Mouse (Mus musculus) embryo, embryonic 11 days (tissue): ENCODE measurements at regions not wholly inside any gene's neighbourhood (a gene's known extent, or its start where the extent isn't known, plus 50 kb on each side); places are given as distances from the start of the nearest gene placed in this dataset.

ENCODE experiments used
- DNase-seq: peaks from one replicate; pipeline ENCODE4 v3.0.0-alpha.2; 2015

GRCm38 (mm10) chr5:118815783-118816182 lies 255.3 kb downstream of the Med13l start:
- DNase-seq, result no peak

- no peak for DNase-seq
These were observed 257.8 kb downstream of the Med13l start for GRCm38 (mm10) chr5:118818294-118818693.

DNA sequence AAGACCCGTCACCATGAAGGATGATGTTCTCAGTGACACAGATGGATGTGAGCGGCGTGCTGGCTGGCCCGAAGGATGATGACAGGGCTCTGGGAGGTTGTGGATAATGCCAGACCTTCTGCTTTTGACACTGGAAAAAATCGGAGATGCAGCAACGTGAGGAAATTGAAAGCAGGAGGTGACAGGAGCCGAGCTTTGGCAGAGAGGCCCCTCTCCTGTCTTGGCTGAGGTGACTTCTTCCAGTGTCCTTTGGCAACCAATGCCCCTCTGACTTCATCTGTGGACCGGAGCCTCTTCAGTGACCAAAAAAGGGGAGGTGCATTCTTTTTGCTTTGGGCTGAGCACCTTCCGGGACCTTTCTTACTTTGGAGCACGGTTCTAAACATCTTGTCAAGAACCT lies 264.3 kb downstream of the Med13l start:
- DNase-seq, result no peak

DNA sequence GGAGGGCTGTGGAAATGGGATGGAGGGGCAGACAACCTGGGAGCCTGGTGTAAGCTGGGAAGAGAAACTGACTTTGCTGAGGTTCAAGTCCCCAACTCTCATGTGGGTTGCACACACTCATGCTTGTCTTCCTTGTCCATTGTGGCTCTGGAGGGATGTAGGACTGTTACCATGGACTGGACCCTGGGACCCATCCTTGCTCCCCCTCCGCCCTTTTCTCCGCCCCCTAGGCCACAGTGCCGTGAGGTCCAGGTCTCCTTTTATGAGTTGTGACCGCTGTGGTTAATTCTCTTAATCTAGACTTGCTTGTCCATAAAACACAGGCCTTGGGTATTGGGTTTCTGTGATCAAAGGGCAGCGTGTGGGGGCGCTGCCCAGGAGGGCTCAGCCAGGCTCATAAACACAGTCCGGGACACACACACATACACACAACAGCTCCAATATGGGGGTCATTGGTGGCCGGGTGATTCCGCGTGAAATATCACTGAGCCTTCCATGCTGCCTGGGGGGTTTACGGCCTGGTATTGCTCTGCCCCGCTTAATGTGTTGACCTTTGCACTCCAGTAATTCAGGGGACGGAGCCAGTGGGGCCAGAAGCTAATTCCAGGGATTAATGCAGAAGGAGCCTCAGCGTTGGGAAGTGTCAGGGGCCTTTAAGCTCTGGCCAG lies 268.7 kb downstream of the Med13l start:
- peak; percentile 46 for DNase-seq

- DNase-seq, result no peak
These were observed 272.2 kb downstream of the Med13l start for GRCm38 (mm10) chr5:118832701-118833100.

GRCm38 (mm10) chr5:118834129-118834528 lies 273.6 kb downstream of the Med13l start:
- DNase-seq, result no peak

DNA sequence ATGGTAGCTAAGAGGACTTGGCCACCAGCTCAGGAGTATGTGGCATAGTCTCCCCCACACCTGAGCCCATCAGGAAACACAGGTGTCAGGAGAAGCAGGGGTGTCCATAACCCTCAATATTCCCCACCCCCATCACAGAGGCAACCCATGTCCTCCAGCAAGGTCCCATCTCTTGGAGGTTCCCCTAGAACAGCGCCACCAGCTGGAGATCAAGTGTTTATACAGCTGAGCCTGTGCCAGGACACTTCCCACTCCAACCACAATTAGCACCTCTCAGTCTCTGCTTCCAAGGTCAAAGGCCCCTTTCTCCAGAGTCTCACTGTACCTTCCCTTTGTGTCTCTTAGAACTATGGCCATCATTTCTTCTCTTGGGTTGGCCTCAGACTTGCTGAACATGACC lies 276.5 kb downstream of the Med13l start:
- DNase-seq, result no peak

DNA sequence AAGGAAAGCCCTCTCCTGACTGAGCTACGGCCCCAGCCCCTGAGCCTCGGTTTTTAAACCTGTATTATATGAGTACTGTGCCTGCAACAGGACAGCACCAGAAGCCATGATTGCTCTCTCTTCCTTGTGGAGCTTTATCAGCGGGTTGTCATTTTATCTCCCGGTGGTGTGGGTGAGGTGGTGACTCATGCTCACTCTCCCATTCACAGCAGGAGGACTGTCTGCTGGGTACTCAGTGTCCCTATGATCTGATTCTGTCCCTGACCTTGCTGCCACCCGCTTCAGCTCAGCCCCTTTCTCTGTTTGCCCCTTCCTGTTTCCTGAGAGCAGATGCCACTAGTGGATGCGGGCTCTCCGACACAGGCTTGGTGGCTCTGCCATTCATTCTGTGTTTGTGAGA lies 277.9 kb downstream of the Med13l start:
- DNase-seq, result no peak

GRCm38 (mm10) chr5:118839916-118840315 lies 279.4 kb downstream of the Med13l start:
- no peak for DNase-seq

GRCm38 (mm10) chr5:118841210-118842016 lies 280.9 kb downstream of the Med13l start:
- DNase-seq, result no peak

GRCm38 (mm10) chr5:118842017-118842396 lies 281.5 kb downstream of the Med13l start:
- DNase-seq, result no peak

DNA sequence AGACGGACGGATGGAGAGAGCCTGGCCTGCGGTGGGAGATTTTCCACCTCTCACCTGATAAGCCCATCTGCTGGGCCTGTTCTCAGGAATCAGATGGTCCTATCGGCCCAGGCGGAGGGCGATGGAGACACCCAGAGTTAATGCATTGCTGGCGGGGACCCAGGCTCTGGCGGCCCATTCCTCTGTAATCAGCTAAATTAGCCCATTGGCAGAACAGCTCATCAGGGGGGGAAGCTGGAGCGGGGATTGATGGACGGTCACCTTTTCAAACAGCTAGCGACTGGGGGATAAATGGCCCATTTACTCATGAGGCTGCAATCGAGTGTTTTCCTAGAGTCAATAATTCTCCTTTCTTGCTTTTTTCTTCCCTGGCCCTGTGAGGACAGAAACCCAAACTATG lies 296.5 kb downstream of the Med13l start:
- DNase-seq, result no peak

DNA sequence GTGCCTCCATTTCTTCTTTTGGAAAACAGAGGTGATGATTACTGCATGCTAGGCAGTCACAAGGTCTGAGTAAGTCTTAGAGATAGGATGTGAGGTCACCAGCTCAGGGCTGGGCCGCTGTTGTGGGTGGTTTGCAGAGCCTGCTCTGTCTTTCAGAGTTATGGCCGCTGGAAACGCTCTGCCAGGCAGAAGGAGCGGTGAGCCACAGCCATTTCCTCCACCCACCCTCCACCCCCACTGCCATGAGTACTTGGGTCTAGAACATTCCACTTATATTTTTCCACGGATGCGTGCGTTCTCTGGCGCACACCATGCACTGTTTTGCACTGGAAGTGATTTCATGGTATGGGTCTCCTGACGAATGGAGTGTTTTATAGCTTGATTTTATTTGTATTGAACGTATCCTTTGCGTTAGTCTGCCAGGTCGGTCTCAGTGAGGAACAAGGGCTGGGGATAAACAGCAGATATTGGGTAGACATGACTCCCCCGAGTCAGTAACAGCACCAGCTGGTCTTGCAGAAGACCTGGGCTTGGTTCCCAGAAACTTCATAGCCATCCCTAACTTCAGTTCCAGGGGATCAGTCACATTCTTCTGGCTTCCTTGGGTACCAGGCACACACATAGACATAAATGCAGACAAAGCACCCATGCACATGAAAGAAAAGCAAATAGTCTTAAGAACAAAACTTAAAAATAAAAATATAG lies 300.8 kb downstream of the Med13l start:
- no peak for DNase-seq

DNA sequence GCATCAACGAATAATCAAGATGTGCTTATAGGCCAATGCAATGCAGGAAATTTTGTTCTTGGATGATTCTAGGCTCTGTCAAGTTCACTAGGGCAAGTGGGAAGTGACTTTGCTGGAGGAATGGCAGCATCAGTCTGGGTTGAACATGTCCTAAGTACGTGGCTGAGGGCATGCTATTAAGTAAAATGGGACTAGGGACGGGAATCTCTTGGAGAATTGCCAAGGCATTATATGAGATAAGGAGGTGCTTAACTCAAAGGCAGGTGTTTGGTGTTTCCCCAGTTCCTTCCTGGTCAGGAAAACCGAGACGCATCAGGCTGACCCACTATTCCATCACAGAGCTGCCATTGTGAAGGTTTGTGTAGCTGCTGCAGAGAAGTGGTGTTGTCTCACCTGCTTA lies 307.0 kb downstream of the Med13l start:
- no peak for DNase-seq

DNA sequence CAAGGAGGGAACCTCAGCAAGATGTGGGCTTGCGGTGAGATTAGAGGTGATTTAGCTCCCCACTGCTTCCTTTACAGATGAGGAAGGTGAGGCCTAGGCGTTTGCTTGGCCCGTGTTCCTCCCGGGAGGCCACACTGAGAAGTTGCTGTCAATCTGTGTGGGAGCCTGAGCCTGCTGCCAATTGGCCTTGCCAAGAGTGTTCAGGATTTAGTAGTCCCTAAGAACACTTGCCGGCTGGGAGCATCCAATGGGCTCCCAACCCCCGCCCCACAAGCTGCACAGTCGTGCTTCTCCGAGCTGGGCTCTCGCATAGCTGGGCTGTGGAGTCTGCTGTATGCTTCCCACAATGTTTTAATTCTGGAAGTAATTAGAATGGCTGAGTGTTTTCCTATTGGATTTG lies 308.9 kb downstream of the Med13l start:
- no peak for DNase-seq

GRCm38 (mm10) chr5:118873871-118874270 lies 313.4 kb downstream of the Med13l start:
- no peak for DNase-seq

GRCm38 (mm10) chr5:118875096-118875637 lies 314.7 kb downstream of the Med13l start:
- DNase-seq, result peak; percentile 19

DNA sequence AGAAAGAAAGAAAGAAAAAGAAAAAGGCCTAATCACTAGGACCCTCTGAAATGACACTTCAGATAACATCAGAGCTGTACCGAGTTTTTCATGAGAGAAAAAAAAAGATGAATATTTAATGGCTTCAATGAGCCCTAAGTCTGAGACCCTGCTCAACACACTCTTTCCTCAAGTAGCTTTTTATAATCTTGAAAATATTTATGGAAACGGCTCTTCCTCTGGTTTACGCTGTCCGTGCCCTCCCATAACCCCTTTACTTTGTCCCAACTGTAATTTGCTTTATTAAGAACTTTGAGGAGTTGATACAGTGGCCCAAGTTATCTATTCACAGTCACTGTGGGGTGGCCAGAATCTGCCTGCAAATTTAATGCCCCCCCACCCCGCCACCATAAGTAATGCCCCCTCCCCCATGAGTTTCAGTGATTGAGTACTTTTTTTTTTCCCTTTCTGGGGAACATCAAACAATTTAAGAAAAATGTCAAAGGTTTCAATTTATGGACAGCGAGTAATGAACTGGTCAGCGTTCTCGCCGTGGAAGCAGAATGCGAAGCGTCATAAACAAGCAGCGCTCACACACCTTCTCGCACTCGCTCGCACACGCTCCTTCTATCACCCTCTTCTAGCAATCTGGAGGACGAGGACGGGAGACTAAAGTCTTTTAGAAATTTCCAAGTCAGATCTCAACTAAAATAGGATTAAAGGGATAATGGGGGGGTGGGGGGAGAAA lies 316.3 kb downstream of the Med13l start:
- peak; percentile 43 for DNase-seq

GRCm38 (mm10) chr5:118877313-118877669 lies 316.8 kb downstream of the Med13l start:
- DNase-seq, result peak; percentile 87

DNA sequence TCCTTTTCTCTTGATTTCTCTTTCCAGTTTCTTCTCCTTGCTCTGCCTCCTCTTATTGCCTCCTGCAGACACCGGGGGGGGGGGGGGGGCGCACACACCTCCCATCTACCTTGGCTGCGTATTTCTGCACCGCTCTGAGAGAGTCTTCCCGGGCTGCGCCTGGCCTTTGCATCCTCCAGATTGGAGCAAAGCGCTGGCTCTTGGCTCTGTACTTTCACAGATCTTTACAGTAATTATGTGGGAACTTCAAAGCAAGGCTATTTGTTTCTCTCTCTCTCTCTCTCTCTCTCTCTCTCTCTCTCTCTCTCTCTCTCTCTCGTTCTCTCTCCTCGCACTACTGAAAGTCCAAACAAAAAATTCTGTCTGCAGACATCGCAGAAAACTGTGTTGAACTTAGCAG lies 317.4 kb downstream of the Med13l start:
- DNase-seq, result peak; percentile 37

DNA sequence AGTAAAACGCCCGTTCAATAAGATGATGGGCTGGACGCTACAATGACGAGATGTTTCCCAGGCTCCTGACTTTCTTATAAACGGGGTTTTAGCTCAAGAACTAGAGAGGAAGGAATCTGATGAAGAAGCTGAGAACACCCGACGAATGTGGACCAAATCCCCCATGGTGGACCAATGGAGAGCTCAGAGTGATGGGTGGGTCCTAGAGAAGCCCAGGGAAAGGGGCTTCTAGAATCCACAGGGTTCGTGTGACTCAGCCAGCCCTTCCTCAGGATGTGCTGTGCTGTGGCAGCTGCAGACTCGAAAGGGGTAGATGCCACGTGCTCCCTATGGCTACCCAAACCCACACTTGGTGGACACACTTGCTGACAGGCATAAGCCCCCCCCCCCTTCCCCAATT lies 318.2 kb downstream of the Med13l start:
- peak; percentile 14 for DNase-seq

GRCm38 (mm10) chr5:118879808-118880478 lies 319.5 kb downstream of the Med13l start:
- DNase-seq, result peak; percentile 90
